Mouse (Mus musculus): ENCODE measurements around the gene Olfml2a. TPM values are rescaled to one million over a fixed set of nuclear protein-coding genes. Genes with fewer than 3 reads are reported as not detected.

The Olfml2a gene
- polyA plus RNA-seq, 1 experiment from 2014 or later, result 6.8 TPM

GRCm38 (mm10) chr2:38987371-38987770, 55.6 kb downstream of the Olfml2a start:
- H3K4me2 ChIP-seq, result no peak overlapping the region
- H3K9me3 ChIP-seq (replicated peaks), result peaks cover 6% of the 10 kb centered on the region; the same call in 1 of the 2 replicates
- WGBS, result 55% methylated on average over 1 of the region's 1 CpGs
- H3K27me3 ChIP-seq (replicated peaks), result no peaks in the 10 kb centered on the region
- ATAC-seq (ENCODE audit: insufficient number of reproducible peaks, low FRiP score), result no peak; the same call in 1 of the 2 replicates
- no peak overlapping the region for H3K27ac ChIP-seq (ENCODE audit: poor library complexity, severe bottlenecking)
- H3K4me3 ChIP-seq, result no peak overlapping the region
- no peak overlapping the region for H3K9ac ChIP-seq
- no peaks in the 10 kb centered on the region for H3K4me1 ChIP-seq (replicated peaks)
- no peaks in the 10 kb centered on the region for H3K36me3 ChIP-seq

GRCm38 (mm10) chr2:38987803-38988510, 56.2 kb downstream of the Olfml2a start:
- H3K36me3 ChIP-seq, result no peaks in the 10 kb centered on the region
- no peak overlapping the region for H3K4me3 ChIP-seq
- H3K27ac ChIP-seq (ENCODE audit: poor library complexity, severe bottlenecking), result no peak overlapping the region
- H3K27me3 ChIP-seq (replicated peaks), result no peaks in the 10 kb centered on the region
- no peak overlapping the region for H3K9ac ChIP-seq
- 76% methylated on average over 6 of the region's 6 CpGs for WGBS
- H3K4me1 ChIP-seq (replicated peaks), result no peaks in the 10 kb centered on the region
- no peak overlapping the region for H3K4me2 ChIP-seq
- peaks cover 6% of the 10 kb centered on the region; the same call in 1 of the 2 replicates for H3K9me3 ChIP-seq (replicated peaks)
- no peak for ATAC-seq (ENCODE audit: insufficient number of reproducible peaks, low FRiP score)

- no peak for ATAC-seq (ENCODE audit: insufficient number of reproducible peaks, low FRiP score)
Measured at GRCm38 (mm10) chr2:38988929-38989328, 57.2 kb downstream of the Olfml2a start.

GRCm38 (mm10) chr2:38992004-38992403, 60.2 kb downstream of the Olfml2a start:
- Histone ChIP-seq H3K9me3 (replicated peaks) (no peaks in the 10 kb centered on the region), H3K9ac (no peak overlapping the region), H3K27ac (ENCODE audit: poor library complexity, severe bottlenecking) (no peak overlapping the region), H3K27me3 (replicated peaks) (no peaks in the 10 kb centered on the region), H3K4me3 (no peak overlapping the region), H3K36me3 (no peaks in the 10 kb centered on the region), H3K4me1 (replicated peaks) (no peaks in the 10 kb centered on the region), H3K4me2 (no peak overlapping the region)
- WGBS, result 52% methylated on average over 4 of the region's 4 CpGs
- no peak for ATAC-seq (ENCODE audit: insufficient number of reproducible peaks, low FRiP score)

More at GRCm38 (mm10) chr2:38988929-38989328, 57.2 kb downstream of the Olfml2a start:
- no peaks in the 10 kb centered on the region for H3K27me3 ChIP-seq (replicated peaks)
- H3K4me1 ChIP-seq (replicated peaks), result no peaks in the 10 kb centered on the region
- no peak overlapping the region for H3K4me2 ChIP-seq
- H3K36me3 ChIP-seq, result no peaks in the 10 kb centered on the region
- no peak overlapping the region for H3K9ac ChIP-seq
- H3K4me3 ChIP-seq, result no peak overlapping the region
- WGBS, result 84% methylated on average over 2 of the region's 2 CpGs
- H3K9me3 ChIP-seq (replicated peaks), result peaks cover 2% of the 10 kb centered on the region; the same call in 1 of the 2 replicates
- H3K27ac ChIP-seq (ENCODE audit: poor library complexity, severe bottlenecking), result no peak overlapping the region

GRCm38 (mm10) chr2:38992452-38992851, 60.7 kb downstream of the Olfml2a start:
- 63% methylated on average over 4 of the region's 4 CpGs for WGBS
- Histone ChIP-seq H3K27ac (ENCODE audit: poor library complexity, severe bottlenecking) (no peak overlapping the region), H3K36me3 (no peaks in the 10 kb centered on the region), H3K4me3 (no peak overlapping the region), H3K4me1 (replicated peaks) (peaks cover 4% of the 10 kb centered on the region; the same call in 1 of the 2 replicates), H3K4me2 (no peak overlapping the region), H3K27me3 (replicated peaks) (no peaks in the 10 kb centered on the region), H3K9me3 (replicated peaks) (no peaks in the 10 kb centered on the region), H3K9ac (no peak overlapping the region)
- ATAC-seq (ENCODE audit: insufficient number of reproducible peaks, low FRiP score), result no peak

- peaks cover 32% of the 10 kb centered on the region for H3K36me3 ChIP-seq
- peak; percentile 89 for ATAC-seq (ENCODE audit: insufficient number of reproducible peaks, low FRiP score)
- peak within 1 kb of the TSS; percentile 50 for H3K4me3 ChIP-seq
- no peaks in the 10 kb centered on the region for H3K9me3 ChIP-seq (replicated peaks)
- no peaks in the 10 kb centered on the region for H3K27me3 ChIP-seq (replicated peaks)
- WGBS, result 11% methylated on average over 33 of the region's 33 CpGs
- peak within 1 kb of the TSS; percentile 71 for H3K9ac ChIP-seq
- 0 out of 2 replicates have a peak within 1 kb of the TSS, but pooled peaks have one; percentile 28 for H3K27ac ChIP-seq (ENCODE audit: poor library complexity, severe bottlenecking)
- H3K4me1 ChIP-seq (replicated peaks), result peaks cover 21% of the 10 kb centered on the region
- H3K4me2 ChIP-seq, result peak within 1 kb of the TSS; percentile 73
Measured at GRCm38 (mm10) chr2:38997386-38998374, 65.9 kb downstream of the Olfml2a start, which contains the start of gene Wdr38. Gene Wdr38 (plus strand): TSS chr2:38997476.

GRCm38 (mm10) chr2:38999381-38999780, 67.6 kb downstream of the Olfml2a start:
- ATAC-seq (ENCODE audit: insufficient number of reproducible peaks, low FRiP score), result no peak
- Histone ChIP-seq H3K27me3 (replicated peaks) (no peaks in the 10 kb centered on the region), H3K4me3 (no peak overlapping the region), H3K27ac (ENCODE audit: poor library complexity, severe bottlenecking) (no peak overlapping the region; the same call in 1 of the 2 replicates), H3K36me3 (peaks cover 44% of the 10 kb centered on the region), H3K4me2 (no peak overlapping the region), H3K9me3 (replicated peaks) (no peaks in the 10 kb centered on the region), H3K4me1 (replicated peaks) (peaks cover 38% of the 10 kb centered on the region), H3K9ac (no peak overlapping the region)
- 48% methylated on average over 4 of the region's 4 CpGs for WGBS

- Histone ChIP-seq H3K27me3 (replicated peaks) (no peaks in the 10 kb centered on the region), H3K4me2 (no peak overlapping the region), H3K9ac (no peak overlapping the region), H3K27ac (ENCODE audit: poor library complexity, severe bottlenecking) (no peak overlapping the region), H3K4me1 (replicated peaks) (peaks cover 38% of the 10 kb centered on the region), H3K36me3 (peaks cover 44% of the 10 kb centered on the region), H3K9me3 (replicated peaks) (no peaks in the 10 kb centered on the region), H3K4me3 (no peak overlapping the region)
- WGBS, result 64% methylated on average over 8 of the region's 8 CpGs
- ATAC-seq (ENCODE audit: insufficient number of reproducible peaks, low FRiP score), result no peak
Measured at GRCm38 (mm10) chr2:38999910-39000586, 68.3 kb downstream of the Olfml2a start.

GRCm38 (mm10) chr2:39000587-39000919, 68.8 kb downstream of the Olfml2a start:
- WGBS, result 84% methylated on average over 4 of the region's 4 CpGs
- Histone ChIP-seq H3K27ac (ENCODE audit: poor library complexity, severe bottlenecking) (no peak overlapping the region), H3K4me1 (replicated peaks) (peaks cover 38% of the 10 kb centered on the region), H3K4me3 (no peak overlapping the region), H3K27me3 (replicated peaks) (no peaks in the 10 kb centered on the region), H3K4me2 (no peak overlapping the region), H3K9me3 (replicated peaks) (no peaks in the 10 kb centered on the region), H3K36me3 (peaks cover 44% of the 10 kb centered on the region), H3K9ac (no peak overlapping the region)
- no peak for ATAC-seq (ENCODE audit: insufficient number of reproducible peaks, low FRiP score)

- H3K9me3 ChIP-seq (replicated peaks), result no peaks in the 10 kb centered on the region
- peaks cover 44% of the 10 kb centered on the region for H3K36me3 ChIP-seq
- H3K27ac ChIP-seq (ENCODE audit: poor library complexity, severe bottlenecking), result no peak overlapping the region
- no peak for ATAC-seq (ENCODE audit: insufficient number of reproducible peaks, low FRiP score)
- H3K27me3 ChIP-seq (replicated peaks), result no peaks in the 10 kb centered on the region
- H3K9ac ChIP-seq, result no peak overlapping the region
- H3K4me1 ChIP-seq (replicated peaks), result peaks cover 47% of the 10 kb centered on the region
- H3K4me2 ChIP-seq, result no peak overlapping the region
- H3K4me3 ChIP-seq, result no peak overlapping the region
- 84% methylated on average over 3 of the region's 3 CpGs for WGBS
Measured at GRCm38 (mm10) chr2:39001866-39002265, 70.1 kb downstream of the Olfml2a start.

All from heart, embryonic 12.5 days (tissue).